Mouse (Mus musculus): ENCODE data around the gene Uba3. TPM values are rescaled to one million over a fixed set of nuclear protein-coding genes. Genes with fewer than 3 reads are reported as not detected.

Gene Uba3
- polyA plus RNA-seq, 1 experiment from 2014 or later, result 96.8 TPM

Other genes starting within 250 kb of the Uba3 start
- gene Fam19a4, start 145.2 kb downstream of the Uba3 start, polyA plus RNA-seq (2014; fragmentation: Nextera tagmentation; extraction: Ambion mirVana), result 0.99 and 3.7 TPM in 2 replicates
- 9.9 and 11.3 TPM in 2 replicates for gene Eogt, start 56.5 kb downstream of the Uba3 start, polyA plus RNA-seq (2014; fragmentation: Nextera tagmentation; extraction: Ambion mirVana)
- 40.4 and 42.5 TPM in 2 replicates for gene Tmf1, start 26.5 kb downstream of the Uba3 start, polyA plus RNA-seq (2014; fragmentation: Nextera tagmentation; extraction: Ambion mirVana)
- 64.8 and 80.2 TPM in 2 replicates for gene Arl6ip5, start 5.0 kb upstream of the Uba3 start, polyA plus RNA-seq (2014; fragmentation: Nextera tagmentation; extraction: Ambion mirVana)
- gene Lmod3, start 47.1 kb upstream of the Uba3 start, polyA plus RNA-seq (2014; fragmentation: Nextera tagmentation; extraction: Ambion mirVana), result 0.09 TPM in 1 of 2 replicates, not detected in the other